Mouse (Mus musculus) 416B (cell line): ENCODE results near the gene Zc3h8.
A peak's percentile ranks its signal among the peaks of the same experiment; 100 is the strongest.

Source experiments
- DNase-seq: peaks from one replicate; pipeline ENCODE4 v3.0.0; 2011; ENCODE audit warnings: low read depth

The Zc3h8 gene

GRCm38 (mm10) chr2:128890661-128891335 lies 53.1 kb downstream of the Zc3h8 start:
- no peak for DNase-seq

DNA sequence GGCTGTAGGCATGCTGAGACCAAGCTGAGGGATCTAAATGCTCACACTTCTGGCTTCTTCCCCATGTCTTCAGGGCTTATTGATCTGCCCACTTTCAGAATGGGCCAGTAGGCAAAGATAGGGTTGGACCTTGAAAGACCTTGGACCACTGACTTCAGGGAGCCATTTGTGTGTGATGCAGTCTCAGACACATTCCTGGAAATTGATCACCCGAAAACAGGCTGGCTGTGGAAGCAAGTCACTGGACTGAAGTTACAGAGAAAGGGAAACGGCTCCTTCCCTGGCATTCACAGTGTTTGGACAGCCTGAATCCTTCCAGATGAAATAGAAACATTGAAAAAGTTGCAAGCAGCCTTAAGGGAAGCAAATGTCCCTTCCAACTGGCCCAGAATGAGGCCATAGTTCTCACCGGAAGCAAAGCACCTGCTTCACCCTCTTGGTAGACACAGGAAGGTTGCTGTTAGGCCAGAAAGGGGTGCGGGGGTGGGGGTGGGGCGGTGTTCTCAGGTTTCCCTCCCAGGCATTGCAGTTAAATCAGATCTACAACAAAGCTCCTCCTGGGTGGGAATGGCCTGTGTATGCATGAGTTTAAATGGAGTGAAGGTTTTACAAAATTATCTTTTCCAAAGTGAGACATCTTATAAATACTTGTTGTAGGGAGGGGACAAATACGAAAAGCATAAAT lies 55.9 kb downstream of the Zc3h8 start:
- DNase-seq: no peak

DNA sequence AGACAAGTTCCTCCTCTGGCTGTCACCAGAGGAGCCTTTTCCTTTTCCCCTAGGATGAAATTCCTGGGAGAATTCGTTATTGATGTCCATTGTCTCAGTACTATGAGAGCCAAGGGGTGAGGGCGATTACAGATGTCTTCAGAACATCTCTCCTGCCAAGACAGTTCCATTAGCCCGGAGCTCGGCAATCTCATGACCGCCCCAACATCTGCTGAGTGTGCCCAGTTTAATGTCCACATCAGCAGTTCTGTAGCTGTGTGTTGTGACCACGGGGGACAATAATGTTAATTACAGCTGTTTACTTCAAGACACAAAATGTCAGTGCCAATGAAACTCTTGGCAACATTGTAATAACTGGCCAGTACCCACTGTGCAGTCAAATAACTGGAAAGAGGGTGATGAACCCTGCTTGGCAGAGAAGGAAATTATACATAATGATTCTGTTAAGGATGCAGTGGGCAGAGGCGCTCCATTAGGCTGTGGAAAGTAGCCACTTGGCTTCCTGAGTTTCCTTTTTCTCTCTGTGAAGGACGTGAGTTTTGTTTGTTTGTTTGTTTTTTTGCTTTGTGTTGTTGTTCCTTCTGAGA lies 58.6 kb downstream of the Zc3h8 start:
- no peak for DNase-seq

GRCm38 (mm10) chr2:128881236-128881635 lies 62.6 kb downstream of the Zc3h8 start:
- peak; percentile 53 for DNase-seq
